Mouse (Mus musculus) liver, embryonic 13.5 days (tissue): ENCODE measurements around the gene Ift57. TPM values are rescaled to one million over a fixed set of nuclear protein-coding genes. Genes with fewer than 3 reads are reported as not detected.

Experiments used
- ATAC-seq: fragments of 200-750 bp; cut with Nextera tagmentation; 2 replicates; pipeline ENCODE4 v1.8.0; 2017; ENCODE audit warnings: low read depth, mild to moderate bottlenecking, moderate number of reproducible peaks, moderate library complexity
- DNase-seq: peaks from one replicate; pipeline ENCODE4 v3.0.0; 2022
- H3K27ac ChIP-seq: fragments of 300-500 bp; sonication (generic); 2 replicates; pipeline ENCODE4 v1.5.1; 2015; ENCODE audit warnings: moderate library complexity, mild to moderate bottlenecking, inconsistent platforms
- H3K27me3 ChIP-seq: fragments of 300-500 bp; sonication (generic); 2 replicates; pipeline ENCODE4 v1.6.1; 2015; ENCODE audit warnings: mild to moderate bottlenecking, inconsistent platforms
- H3K36me3 ChIP-seq: fragments of 300-500 bp; sonication (generic); 2 replicates; pipeline ENCODE4 v1.6.1; 2015; ENCODE audit warnings: mild to moderate bottlenecking, inconsistent platforms
- H3K4me1 ChIP-seq: fragments of 300-500 bp; sonication (generic); replicated peaks from 2 replicates; pipeline ENCODE4 v1.6.1; 2015; ENCODE audit warnings: inconsistent platforms
- H3K4me2 ChIP-seq: fragments of 300-500 bp; sonication (generic); 2 replicates; pipeline ENCODE4 v1.6.1; 2015; ENCODE audit warnings: inconsistent platforms, mild to moderate bottlenecking, moderate library complexity
- H3K4me3 ChIP-seq: fragments of 300-500 bp; sonication (generic); replicated peaks from 2 replicates; pipeline ENCODE4 v1.5.1; 2015; ENCODE audit warnings: mild to moderate bottlenecking, inconsistent platforms
- H3K9ac ChIP-seq: fragments of 300-500 bp; sonication (generic); 2 replicates; pipeline ENCODE4 v1.6.1; 2015; ENCODE audit warnings: mild to moderate bottlenecking, inconsistent platforms
- H3K9me3 ChIP-seq: fragments of 300-500 bp; sonication (generic); replicated peaks from 2 replicates; pipeline ENCODE4 v1.6.1; 2016; ENCODE audit warnings: inconsistent platforms
- WGBS: fragments of 180-500 bp; shearing (Covaris S2); methylation state at CpG from one replicate; pipeline ENCODE4 v1.1.7; 2015; ENCODE audit not compliant: insufficient replicate concordance; 5-methylcytosine and 5-hydroxymethylcytosine counted together
- polyA plus RNA-seq: library from polyadenylated mRNA; unstranded; fragments of >200 nt; fragmentation: Nextera tagmentation; extraction: Ambion mirVana; gene quantifications from 2 replicates; pipeline ENCODE4 v1.2.1, GENCODE M21; 2015

Ift57 gene
- polyA plus RNA-seq, 1 experiment from 2014 or later, result 4.3 TPM

DNA sequence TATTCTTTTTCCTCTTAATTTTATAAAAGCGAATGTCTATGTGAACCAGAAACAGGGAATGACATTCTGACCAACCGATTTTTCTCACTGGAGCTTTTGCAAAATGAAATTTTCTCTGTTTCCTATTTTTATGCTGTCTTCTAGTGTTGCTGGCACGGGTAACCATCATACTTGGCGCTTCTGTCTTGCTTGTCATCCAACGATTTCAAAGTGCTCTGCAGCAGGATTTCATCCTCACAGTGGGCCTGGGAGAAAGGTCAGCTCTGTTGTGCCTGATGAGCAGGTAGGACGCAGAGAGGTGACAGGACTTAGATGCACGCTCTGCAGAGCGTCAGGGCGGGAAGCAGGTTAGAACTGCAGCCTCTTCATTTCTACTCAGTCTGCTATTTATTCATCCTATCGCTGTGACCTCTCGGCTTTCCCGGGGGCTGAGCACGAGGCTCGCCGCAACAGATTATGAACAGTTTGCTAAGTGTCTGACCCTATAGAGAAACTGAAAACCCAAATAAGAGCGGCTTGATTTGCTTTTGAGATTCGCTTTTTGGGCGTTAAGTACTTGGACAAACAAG lies 108.9 kb downstream of the Ift57 start:
- ATAC-seq (no peak), DNase-seq (no peak)
- Histone ChIP-seq H3K9me3 (no peaks in the 10 kb centered on the region), H3K27ac (no peak overlapping the region; the same call in 1 of the 2 replicates), H3K4me2 (no peak overlapping the region), H3K36me3 (no peaks in the 10 kb centered on the region), H3K9ac (no peak overlapping the region), H3K4me3 (no peak overlapping the region), H3K4me1 (peaks cover 58% of the 10 kb centered on the region), H3K27me3 (no peaks in the 10 kb centered on the region)
- WGBS, result 74% methylated on average over 18 of the region's 18 CpGs

- H3K27me3 ChIP-seq, result no peaks in the 10 kb centered on the region
- no peak overlapping the region for H3K27ac ChIP-seq
- H3K9me3 ChIP-seq, result no peaks in the 10 kb centered on the region
- H3K36me3 ChIP-seq, result no peaks in the 10 kb centered on the region
- ATAC-seq (no peak), DNase-seq (no peak)
- H3K4me3 ChIP-seq, result no peak overlapping the region
- no peak overlapping the region for H3K9ac ChIP-seq
- peaks cover 32% of the 10 kb centered on the region for H3K4me1 ChIP-seq
- H3K4me2 ChIP-seq, result no peak overlapping the region
- 72% methylated on average over 2 of the region's 2 CpGs for WGBS
Observed at GRCm38 (mm10) chr16:49811897-49812296, 112.9 kb downstream of the Ift57 start.

GRCm38 (mm10) chr16:49812821-49813616 lies 114.0 kb downstream of the Ift57 start:
- Histone ChIP-seq H3K4me2 (no peak overlapping the region), H3K9me3 (no peaks in the 10 kb centered on the region), H3K4me3 (no peak overlapping the region), H3K27me3 (no peaks in the 10 kb centered on the region), H3K9ac (no peak overlapping the region), H3K36me3 (no peaks in the 10 kb centered on the region), H3K4me1 (peaks cover 25% of the 10 kb centered on the region), H3K27ac (no peak overlapping the region)
- 85% methylated on average over 10 of the region's 10 CpGs for WGBS
- DNase-seq, result no peak
- no peak for ATAC-seq

- no peak overlapping the region for H3K4me3 ChIP-seq
- DNase-seq, result no peak
- H3K27ac ChIP-seq, result no peak overlapping the region
- no peak overlapping the region for H3K9ac ChIP-seq
- no peaks in the 10 kb centered on the region for H3K36me3 ChIP-seq
- 74% methylated on average over 4 of the region's 4 CpGs for WGBS
- no peaks in the 10 kb centered on the region for H3K27me3 ChIP-seq
- peaks cover 26% of the 10 kb centered on the region for H3K4me1 ChIP-seq
- ATAC-seq, result no peak; the same call in 1 of the 2 replicates
- no peaks in the 10 kb centered on the region for H3K9me3 ChIP-seq
- no peak overlapping the region for H3K4me2 ChIP-seq
Observed at GRCm38 (mm10) chr16:49814419-49814818, 115.4 kb downstream of the Ift57 start.

Other genes starting within 250 kb of the Ift57 start
- gene Cd47, start 101.3 kb downstream of the Ift57 start, polyA plus RNA-seq, result 301 and 344 TPM in 2 replicates